8 mouse cellular contexts compared by ENCODE assay signal in genomic region chr16:8830431-8831211, GRCm38 (mm10). TPM values are rescaled to one million over a fixed set of nuclear protein-coding genes. Genes with fewer than 3 reads are reported as not detected.
DNase-seq lines count a peak whose midpoint lies in the region; ATAC-seq lines count a peak whose summit lies in the region.

No protein-coding gene starts in this region.

- DNase-seq in NIH3T3 (ENCODE audit: low read depth), result peak; percentile 78
- DNase-seq in cerebellum, postnatal 14 days, result peak; percentile 69 to 73
- DNase-seq in frontal cortex, postnatal 25 days (ENCODE audit: low spot score in 2 of 2), result peak; percentile 28 to 34
- DNase-seq in left cerebral cortex, adult 11 months (ENCODE audit: low spot score), result peak; percentile 51
- peak; percentile 88 for DNase-seq in lung, postnatal 36 days
- peak; percentile 62 for DNase-seq in retina, embryonic 14.5 days (ENCODE audit: low spot score)
- peak; percentile 74 to 81 for DNase-seq in thymus, postnatal 36 days

- H3K4me3 ChIP-seq in hindbrain, embryonic 13.5 days, result peak overlapping the region; percentile 98

- peak overlapping the region; percentile 85 for H3K4me2 ChIP-seq in hindbrain, embryonic 13.5 days

- no peaks in the 10 kb centered on the region for H3K27me3 ChIP-seq in hindbrain, embryonic 13.5 days

- ATAC-seq in hindbrain, embryonic 13.5 days (ENCODE audit: low FRiP score), result peak; percentile 18

- H3K9me3 ChIP-seq in hindbrain, embryonic 13.5 days, result no peaks in the 10 kb centered on the region

- peak overlapping the region; percentile 100 for H3K9ac ChIP-seq in hindbrain, embryonic 13.5 days

- WGBS in hindbrain, embryonic 13.5 days, result under 1% methylated on average over 70 of the region's 74 CpGs

- peaks cover 40% of the 10 kb centered on the region for H3K4me1 ChIP-seq in hindbrain, embryonic 13.5 days (replicated peaks)

- H3K27ac ChIP-seq in hindbrain, embryonic 13.5 days, result peak overlapping the region; percentile 99

- peaks cover 10% of the 10 kb centered on the region; the same call in 1 of the 2 replicates for H3K36me3 ChIP-seq in hindbrain, embryonic 13.5 days

RNA-seq across cellular contexts. Expression of gene 1810013L24Rik, which starts 0.7 kb away (rescaled TPM):
- 30.6 and 31.3 TPM in 2 replicates for polyA plus RNA-seq in hindbrain, embryonic 13.5 days (2015; fragmentation: Nextera tagmentation; extraction: Ambion mirVana)

RNA-seq across cellular contexts. Expression of gene Usp7, which starts 38.5 kb away (rescaled TPM):
- 27.8 and 34.1 TPM in 2 replicates for polyA plus RNA-seq in hindbrain, embryonic 13.5 days (2015; fragmentation: Nextera tagmentation; extraction: Ambion mirVana)

Comparison
In these comparisons a context has a peak if more than half of its experiments do, and no peak if none do; other contexts are left out.
1. Peak in every context shown above with its lines: DNase-seq, ATAC-seq, H3K4me3 ChIP-seq and H3K27ac ChIP-seq.
2. DNase-seq: peak in every context shown above with its lines; median percentile 88 in lung, postnatal 36 days; 78 in NIH3T3; 78 in thymus, postnatal 36 days; 71 in cerebellum, postnatal 14 days; 62 in retina, embryonic 14.5 days; 51 in left cerebral cortex, adult 11 months; 31 in frontal cortex, postnatal 25 days.